Mouse (Mus musculus): Measurements from ENCODE around the gene Car9.

- no peak for TF ChIP-seq TBP (conservative IDR thresholded peaks at IDR 0.05; ENCODE audit: low read depth, low read length)
- TF ChIP-seq MEF2A (IDR thresholded peaks at IDR 0.05; ENCODE audit: borderline replicate concordance, low read depth, low read length), result no peak
- TF ChIP-seq CHD2 (IDR thresholded peaks at IDR 0.05; ENCODE audit: low read length), result no peak
- no peak for TF ChIP-seq CTCF (conservative IDR thresholded peaks at IDR 0.05 in 1 of 2, IDR thresholded peaks at IDR 0.05 in 1 of 2; ENCODE audit: low read depth in 2 of 2, low read length in 2 of 2)
These were observed 7.0 kb downstream of the Car9 start for GRCm38 (mm10) chr4:43513791-43514190.

Data from CH12.LX (cell line).